Mouse (Mus musculus) bone marrow macrophage, adult 2 months (primary cell): ENCODE measurements around the gene Kcnh2.

Source experiments
- CTCF ChIP-seq: IDR thresholded peaks from 2 replicates; pipeline ENCODE4 v1.5.1; 2012; ENCODE audit warnings: low read depth, mild to moderate bottlenecking, low read length, moderate library complexity
- POLR2A ChIP-seq: IDR thresholded peaks from 2 replicates; pipeline ENCODE4 v1.6.1; 2012; ENCODE audit warnings: mild to moderate bottlenecking, low read depth, low read length, borderline replicate concordance

GRCm38 (mm10) chr5:24385887-24386550 lies 34.6 kb upstream of the Kcnh2 start:
- TF ChIP-seq CTCF (no peak), POLR2A (no peak)
